Mouse (Mus musculus): ENCODE results near the gene Bid. TPM values are rescaled to one million over a fixed set of nuclear protein-coding genes. Genes with fewer than 3 reads are reported as not detected.

The Bid gene
- total and polyA plus RNA-seq, 3 experiments: 28.2 to 50.2 TPM; not detected in 1

GRCm38 (mm10) chr6:120954241-120954640 lies 37.6 kb upstream of the Bid start:
- no peaks in the 10 kb centered on the region for H3K79me2 ChIP-seq (ENCODE audit: control insufficient read depth, insufficient read depth, low read length, poor library complexity)
- TF ChIP-seq BHLHE40 (IDR thresholded peaks at IDR 0.05; ENCODE audit: borderline replicate concordance, low read depth, low read length): no peak
- TF ChIP-seq CTCF (IDR thresholded peaks at IDR 0.05 in 2 of 3, conservative IDR thresholded peaks at IDR 0.05 in 1 of 3; ENCODE audit: control insufficient read depth in 1 of 3, insufficient read depth in 1 of 3, low read depth in 2 of 3, low read length in 3 of 3, poor library complexity in 1 of 3, severe bottlenecking in 1 of 3): no peak
- TF ChIP-seq ZC3H11A (IDR thresholded peaks at IDR 0.05; ENCODE audit: low read depth, low read length): no peak
- TF ChIP-seq GATA1 (IDR thresholded peaks at IDR 0.05; ENCODE audit: low read depth, low read length): no peak
- no peak for TF ChIP-seq ZNF384 (IDR thresholded peaks at IDR 0.05; ENCODE audit: low read depth, low read length)
- TF ChIP-seq ZMIZ1 (IDR thresholded peaks at IDR 0.05; ENCODE audit: low read depth, low read length): no peak
- TF ChIP-seq CHD1 (IDR thresholded peaks at IDR 0.05; ENCODE audit: low read depth, low read length): no peak
- no peak for TF ChIP-seq GABPA (IDR thresholded peaks at IDR 0.05; ENCODE audit: low read depth, low read length)
- no peak for TF ChIP-seq MAX (IDR thresholded peaks at IDR 0.05; ENCODE audit: low read length)
- TF ChIP-seq ELF1 (IDR thresholded peaks at IDR 0.05; ENCODE audit: low read depth, low read length): no peak
- no peak for TF ChIP-seq JUND (IDR thresholded peaks at IDR 0.05; ENCODE audit: low read depth, low read length)
- no peak for TF ChIP-seq KAT2A (conservative IDR thresholded peaks at IDR 0.05; ENCODE audit: low read depth, low read length)
- TF ChIP-seq MAFK (IDR thresholded peaks at IDR 0.05; ENCODE audit: borderline replicate concordance, low read depth, low read length): no peak
- no peak for TF ChIP-seq RCOR1 (IDR thresholded peaks at IDR 0.05; ENCODE audit: low read depth, low read length)
- TF ChIP-seq POLR2AphosphoS2 (IDR thresholded peaks at IDR 0.05; ENCODE audit: low read length): no peak
- TF ChIP-seq NELFE (IDR thresholded peaks at IDR 0.05; ENCODE audit: low read depth, low read length): no peak
- TF ChIP-seq UBTF (IDR thresholded peaks at IDR 0.05; ENCODE audit: borderline replicate concordance, insufficient read depth, low read depth, low read length): no peak
- TF ChIP-seq NRF1 (IDR thresholded peaks at IDR 0.05; ENCODE audit: insufficient read depth, low read depth, low read length, poor library complexity, severe bottlenecking): no peak
- no peak for TF ChIP-seq SIN3A (IDR thresholded peaks at IDR 0.05; ENCODE audit: low read length)
- H3K4me1 ChIP-seq (ENCODE audit: control insufficient read depth in 1 of 2, insufficient read depth in 2 of 2, low read length in 2 of 2): peaks cover 20 to 37% of the 10 kb centered on the region in 2 experiments
- DNase-seq (ENCODE audit: low read depth, low spot score): no peak
- H3K9me3 ChIP-seq (replicated peaks; ENCODE audit: insufficient read depth, low read length): no peaks in the 10 kb centered on the region
- no peak overlapping the region for H3K27ac ChIP-seq (ENCODE audit: control insufficient read depth, low read depth, low read length)
- no peak overlapping the region for H3K9ac ChIP-seq (ENCODE audit: control insufficient read depth, low read depth, low read length, poor library complexity, severe bottlenecking)
- peaks cover 0 to 37% of the 10 kb centered on the region in 2 experiments; a peak in 3 of 4 replicates for H3K36me3 ChIP-seq (ENCODE audit: control insufficient read depth in 1 of 2, insufficient read depth in 2 of 2, low read length in 2 of 2)
- no peaks in the 10 kb centered on the region for H3K27me3 ChIP-seq (ENCODE audit: control insufficient read depth in 1 of 2, insufficient read depth in 2 of 2, low read length in 2 of 2)
- no peak overlapping the region for H3K4me3 ChIP-seq (ENCODE audit: control insufficient read depth in 1 of 2, insufficient read depth in 1 of 2, low read depth in 2 of 2, low read length in 2 of 2)

GRCm38 (mm10) chr6:120952475-120952874 lies 35.8 kb upstream of the Bid start:
- TF ChIP-seq ZMIZ1 (IDR thresholded peaks at IDR 0.05; ENCODE audit: low read depth, low read length): no peak
- no peak for TF ChIP-seq MAZ (IDR thresholded peaks at IDR 0.05; ENCODE audit: low read depth, low read length)
- TF ChIP-seq ZNF384 (IDR thresholded peaks at IDR 0.05; ENCODE audit: low read depth, low read length): no peak
- no peak for TF ChIP-seq SMC3 (IDR thresholded peaks at IDR 0.05; ENCODE audit: low read depth, low read length)
- no peak for TF ChIP-seq USF1 (IDR thresholded peaks at IDR 0.05; ENCODE audit: low read depth, low read length)
- no peak for TF ChIP-seq TAL1 (IDR thresholded peaks at IDR 0.05; ENCODE audit: low read length)
- no peak for TF ChIP-seq EP300 (IDR thresholded peaks at IDR 0.05; ENCODE audit: low read depth in 1 of 2, low read length in 2 of 2)
- no peak for TF ChIP-seq MYB (IDR thresholded peaks at IDR 0.05; ENCODE audit: low read depth, low read length)
- TF ChIP-seq ZC3H11A (IDR thresholded peaks at IDR 0.05; ENCODE audit: low read depth, low read length): no peak
- no peak for TF ChIP-seq POLR2A (IDR thresholded peaks at IDR 0.05; ENCODE audit: control insufficient read depth in 1 of 2, insufficient read depth in 1 of 2, low read depth in 1 of 2, low read length in 2 of 2, poor library complexity in 1 of 2)
- TF ChIP-seq JUND (IDR thresholded peaks at IDR 0.05; ENCODE audit: low read depth, low read length): no peak
- TF ChIP-seq NRF1 (IDR thresholded peaks at IDR 0.05; ENCODE audit: insufficient read depth, low read depth, low read length, poor library complexity, severe bottlenecking): no peak
- TF ChIP-seq MYC (IDR thresholded peaks at IDR 0.05; ENCODE audit: low read depth, low read length): no peak
- TF ChIP-seq BHLHE40 (IDR thresholded peaks at IDR 0.05; ENCODE audit: borderline replicate concordance, low read depth, low read length): no peak
- no peak for TF ChIP-seq CTCF (IDR thresholded peaks at IDR 0.05 in 2 of 3, conservative IDR thresholded peaks at IDR 0.05 in 1 of 3; ENCODE audit: control insufficient read depth in 1 of 3, insufficient read depth in 1 of 3, low read depth in 2 of 3, low read length in 3 of 3, poor library complexity in 1 of 3, severe bottlenecking in 1 of 3)
- TF ChIP-seq USF2 (IDR thresholded peaks at IDR 0.05; ENCODE audit: borderline replicate concordance in 1 of 2, insufficient read depth in 1 of 2, low read depth in 1 of 2, low read length in 2 of 2): no peak
- Histone ChIP-seq H3K79me2 (ENCODE audit: control insufficient read depth, insufficient read depth, low read length, poor library complexity) (no peaks in the 10 kb centered on the region), H3K36me3 (ENCODE audit: control insufficient read depth in 1 of 2, insufficient read depth in 2 of 2, low read length in 2 of 2) (peaks cover 0 to 27% of the 10 kb centered on the region in 2 experiments; a peak in 3 of 4 replicates), H3K4me1 (ENCODE audit: control insufficient read depth in 1 of 2, insufficient read depth in 2 of 2, low read length in 2 of 2) (peaks cover 16 to 29% of the 10 kb centered on the region in 2 experiments), H3K9me3 (replicated peaks; ENCODE audit: insufficient read depth, low read length) (no peaks in the 10 kb centered on the region), H3K9ac (ENCODE audit: control insufficient read depth, low read depth, low read length, poor library complexity, severe bottlenecking) (no peak overlapping the region), H3K27ac (ENCODE audit: control insufficient read depth, low read depth, low read length) (no peak overlapping the region), H3K27me3 (ENCODE audit: control insufficient read depth in 1 of 2, insufficient read depth in 2 of 2, low read length in 2 of 2) (no peaks in the 10 kb centered on the region), H3K4me3 (ENCODE audit: control insufficient read depth in 1 of 2, insufficient read depth in 1 of 2, low read depth in 2 of 2, low read length in 2 of 2) (no peak overlapping the region)
- no peak for DNase-seq (ENCODE audit: low read depth, low spot score)

Data from MEL (cell line).